Mouse (Mus musculus) ZHBTc4 (cell line): ENCODE measurements around the gene Tmem206.

Source experiments
- DNase-seq: peaks from one replicate; pipeline ENCODE4 v3.0.0-alpha.2; 2011; ENCODE audit warnings: low read depth, low spot score

Gene Tmem206

GRCm38 (mm10) chr1:191325726-191326232 lies at the start of gene Tmem206:
Gene Tmem206, plus strand, starts transcription at chr1:191325912.
- peak; percentile 98 for DNase-seq

DNA sequence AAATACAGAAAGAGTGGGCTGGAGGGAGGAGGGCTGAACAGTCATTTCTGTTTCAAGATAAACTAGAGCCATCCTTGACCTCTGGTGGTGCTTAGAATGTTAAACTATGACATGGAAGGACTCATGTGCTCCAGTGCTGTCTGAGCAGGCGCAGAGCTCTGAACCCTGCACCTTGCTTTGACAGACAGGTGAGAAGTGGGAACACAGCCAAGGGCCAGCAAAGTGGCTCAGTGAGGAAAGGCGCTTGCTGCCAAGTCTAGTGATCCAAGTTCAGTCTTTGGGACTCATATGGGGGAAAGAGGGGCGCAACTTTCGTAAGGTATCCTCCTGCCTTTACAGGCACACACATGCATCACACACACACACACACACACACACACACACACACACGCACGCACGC lies 49.5 kb upstream of the Tmem206 start:
- no peak for DNase-seq

DNA sequence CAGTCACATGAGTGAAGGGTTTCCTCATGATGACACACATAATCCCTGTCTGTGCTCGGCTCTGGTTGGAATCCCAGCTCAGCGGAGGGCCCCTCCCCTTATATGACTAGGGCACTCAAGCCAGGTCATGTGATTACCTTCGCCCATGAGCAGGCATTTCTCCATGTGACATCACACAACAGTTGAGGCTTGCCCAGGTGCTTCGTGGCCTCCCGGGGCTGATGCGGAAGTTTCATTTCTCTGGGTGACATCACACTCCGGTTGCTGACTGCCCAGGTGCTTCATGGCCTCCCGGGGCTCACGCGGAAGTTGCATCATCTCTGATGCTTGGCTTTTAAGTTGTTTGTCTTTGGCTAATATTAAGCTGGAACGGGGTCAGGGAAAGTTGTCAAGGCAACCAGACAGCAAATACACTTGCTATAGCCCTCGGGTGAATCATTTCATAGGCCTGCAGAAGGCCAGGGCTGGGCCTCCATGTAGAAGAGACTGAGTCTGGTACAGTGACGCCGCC lies 48.1 kb upstream of the Tmem206 start:
- no peak for DNase-seq

DNA sequence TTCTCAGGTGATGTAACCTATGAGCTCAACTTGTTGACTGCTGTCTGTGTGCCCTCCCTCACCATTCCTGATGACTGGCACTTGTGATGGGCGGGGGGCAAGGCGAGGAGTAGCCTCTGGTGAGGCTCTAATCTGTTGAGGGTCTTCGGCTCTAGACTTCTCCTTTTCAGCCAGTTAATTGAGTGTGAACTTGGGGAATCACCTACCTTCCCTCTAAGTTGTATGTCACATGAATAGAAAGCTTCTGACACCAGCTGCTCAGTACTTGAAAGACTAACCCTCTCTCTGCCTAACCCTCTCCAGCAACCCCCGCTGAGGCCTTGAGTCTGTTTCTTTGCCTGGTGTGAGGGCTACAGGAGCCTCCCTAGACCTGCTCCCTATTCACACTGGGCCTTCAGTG lies 47.4 kb upstream of the Tmem206 start:
- no peak for DNase-seq

- no peak for DNase-seq
These were observed 44.5 kb upstream of the Tmem206 start for GRCm38 (mm10) chr1:191281171-191281570.

- DNase-seq: no peak
These were observed 43.4 kb upstream of the Tmem206 start for GRCm38 (mm10) chr1:191282319-191282718.

DNA sequence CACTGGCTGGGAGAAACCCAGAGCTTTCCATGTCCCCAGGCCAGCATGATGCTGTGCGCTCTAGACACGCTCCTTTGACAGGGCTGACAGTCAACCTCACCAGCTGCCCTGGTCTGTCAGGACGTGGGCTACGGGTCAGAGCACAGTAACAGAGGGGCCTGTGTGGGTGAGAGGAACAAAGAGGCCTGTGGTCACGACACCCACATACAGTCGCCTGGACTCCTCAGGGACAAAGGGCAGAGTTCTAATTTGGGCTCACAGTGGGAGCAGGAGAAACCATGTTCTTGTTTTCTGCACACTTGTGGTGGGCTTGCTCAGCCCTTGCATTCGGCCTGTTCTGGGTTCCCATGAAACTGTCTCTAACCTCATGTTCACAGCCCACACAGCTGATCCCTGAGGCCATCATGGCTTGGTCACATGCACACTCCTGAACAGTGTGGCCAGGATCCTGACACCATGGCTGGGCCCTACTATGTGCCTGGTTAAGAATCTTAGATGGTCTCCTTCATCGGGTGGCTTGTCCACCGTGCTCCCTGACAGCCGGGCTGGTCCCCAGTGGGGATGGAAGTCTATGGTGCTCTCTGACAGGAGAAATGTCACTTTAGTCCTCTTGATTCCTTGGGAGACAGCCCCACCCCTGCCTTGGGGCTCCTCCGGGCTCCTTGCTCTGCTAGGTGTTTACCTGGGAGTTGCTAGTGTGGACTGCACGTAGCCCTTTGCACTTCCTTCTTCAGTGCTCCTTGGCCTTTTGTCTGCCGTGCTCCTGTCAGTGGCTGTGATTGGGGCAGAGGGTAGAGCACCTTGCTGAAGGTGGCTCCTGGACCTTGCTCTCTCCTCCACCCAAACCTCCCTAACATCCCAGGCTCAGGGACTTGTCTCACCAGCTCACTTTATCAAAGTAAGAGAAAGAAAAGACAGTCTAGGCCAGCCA lies 42.3 kb upstream of the Tmem206 start:
- DNase-seq: no peak

DNA sequence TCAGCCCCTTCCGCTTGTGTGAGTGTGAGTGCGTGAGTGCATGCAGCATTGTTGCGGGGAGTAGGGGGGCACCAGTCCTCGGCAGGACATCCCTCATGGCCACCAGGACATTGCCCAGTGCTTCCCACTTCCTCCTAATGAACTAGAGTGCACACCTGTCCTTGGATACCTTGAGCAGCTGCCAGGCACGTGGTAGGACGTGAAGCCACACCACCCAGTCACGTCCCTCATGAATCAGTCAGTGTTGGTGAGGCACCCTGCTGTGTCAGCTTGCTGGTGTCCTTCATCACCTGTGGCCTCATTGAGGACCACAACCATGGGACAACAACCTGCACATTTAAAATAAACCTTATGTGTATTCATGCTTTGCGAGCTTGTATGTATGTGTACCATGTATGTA lies 41.2 kb upstream of the Tmem206 start:
- DNase-seq: no peak

GRCm38 (mm10) chr1:191288762-191289161 lies 37.0 kb upstream of the Tmem206 start:
- peak; percentile 93 for DNase-seq

- no peak for DNase-seq
These were observed 33.4 kb upstream of the Tmem206 start for GRCm38 (mm10) chr1:191292348-191292747.

- no peak for DNase-seq
These were observed 32.7 kb upstream of the Tmem206 start for GRCm38 (mm10) chr1:191293051-191293450.

DNA sequence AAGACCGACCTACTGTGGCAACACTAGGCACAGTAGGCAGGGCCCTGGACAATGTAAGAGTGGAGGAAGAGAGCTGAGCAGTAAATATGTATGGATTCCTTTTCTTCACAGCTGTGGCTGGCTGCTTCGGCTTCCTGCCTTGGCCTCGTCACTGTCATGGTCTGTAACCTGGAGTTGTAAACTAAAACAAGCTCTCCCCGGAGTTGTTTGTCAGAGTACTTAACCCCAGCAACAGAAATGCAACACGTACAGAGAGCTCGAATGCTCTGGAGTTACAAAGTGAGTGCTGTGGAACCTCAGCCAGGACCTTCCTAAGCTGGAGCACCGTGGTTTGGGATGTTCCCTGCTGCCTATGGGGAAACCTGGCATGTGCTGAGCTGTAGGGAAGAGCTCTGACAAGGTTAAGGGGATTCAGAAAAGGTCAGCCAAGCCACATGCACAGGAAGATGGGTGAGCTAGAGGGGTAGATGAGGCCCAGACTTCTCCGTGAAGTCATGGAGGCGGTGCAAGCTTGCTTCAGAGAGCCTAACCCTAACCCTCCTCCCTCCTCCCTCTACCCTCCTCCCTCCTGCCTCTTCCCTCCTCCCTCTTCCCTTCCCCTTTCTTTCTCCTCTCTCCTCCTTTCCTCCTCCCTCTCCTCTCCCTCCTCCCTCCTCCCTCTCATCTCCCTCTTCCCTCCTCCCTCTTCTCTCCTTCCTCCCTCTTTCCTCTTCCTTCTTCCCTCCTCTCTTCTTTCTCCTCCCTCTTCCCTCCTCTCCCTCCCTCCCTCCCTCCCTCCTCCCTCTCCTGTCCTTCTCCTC lies 31.5 kb upstream of the Tmem206 start:
- no peak for DNase-seq

- no peak for DNase-seq
These were observed 29.9 kb upstream of the Tmem206 start for GRCm38 (mm10) chr1:191295784-191296183.

- DNase-seq: no peak
These were observed 29.3 kb upstream of the Tmem206 start for GRCm38 (mm10) chr1:191296445-191296844.

DNA sequence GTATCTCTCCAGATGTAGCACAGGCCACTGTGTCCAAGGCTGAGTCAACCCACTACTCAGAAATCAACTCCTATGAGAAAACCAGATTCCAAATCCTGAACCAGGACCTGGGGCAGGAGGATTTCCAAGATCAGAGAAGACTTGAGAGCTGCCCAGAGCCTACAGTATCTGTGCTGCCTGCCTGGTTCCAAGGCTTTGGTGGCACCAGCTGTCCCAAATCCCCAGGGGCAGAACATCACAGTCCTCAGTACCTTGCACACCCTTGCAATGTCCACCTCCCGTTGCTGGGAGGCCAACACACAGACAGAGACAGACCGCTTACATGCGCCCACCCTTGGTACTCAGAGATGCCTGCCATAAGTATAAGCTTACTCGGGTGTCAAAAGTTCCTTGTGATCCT lies 27.4 kb upstream of the Tmem206 start:
- DNase-seq: no peak

GRCm38 (mm10) chr1:191299215-191299942 lies 26.3 kb upstream of the Tmem206 start:
- DNase-seq: peak; percentile 57

DNA sequence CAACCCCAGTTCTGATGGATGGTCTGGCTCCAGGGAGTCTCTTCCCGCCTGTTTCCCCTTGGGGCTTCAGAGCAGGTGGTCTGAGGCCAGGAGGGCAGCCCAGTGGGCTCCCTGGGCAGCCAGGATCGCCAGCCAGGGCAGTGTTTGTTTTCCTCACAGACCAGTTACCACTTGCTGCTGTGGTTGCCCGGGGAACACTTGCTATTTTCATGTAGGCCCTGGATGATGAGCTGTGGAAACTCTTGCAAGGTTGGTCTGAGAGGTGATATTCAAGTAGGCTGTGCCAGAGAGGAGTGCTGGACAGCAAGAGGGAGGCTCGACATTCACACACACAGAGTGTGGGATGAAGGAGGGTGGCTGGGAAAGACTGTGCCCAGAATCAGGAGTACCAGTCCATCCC lies 23.8 kb upstream of the Tmem206 start:
- DNase-seq: no peak

GRCm38 (mm10) chr1:191303736-191304135 lies 22.0 kb upstream of the Tmem206 start:
- no peak for DNase-seq

- DNase-seq: no peak
These were observed 21.5 kb upstream of the Tmem206 start for GRCm38 (mm10) chr1:191304216-191304615.

DNA sequence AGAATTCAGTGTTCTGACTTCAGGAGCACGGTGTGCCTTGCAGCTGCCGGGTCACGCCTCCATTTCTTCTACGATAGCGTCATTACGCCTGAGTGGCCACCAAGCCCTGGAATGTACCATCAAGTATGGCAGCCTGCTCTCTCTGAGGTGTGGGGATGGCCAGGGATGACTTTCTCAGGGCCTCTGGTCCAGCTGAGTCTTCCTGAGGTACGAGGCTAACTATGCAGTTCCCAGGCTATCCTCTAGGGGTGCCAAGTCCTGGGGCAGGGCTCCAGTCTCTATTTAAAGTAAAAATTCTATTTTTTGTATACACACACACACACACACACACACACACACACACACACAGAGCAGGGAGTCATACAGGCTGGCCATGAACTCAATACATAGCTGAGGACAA lies 20.1 kb upstream of the Tmem206 start:
- peak; percentile 39 for DNase-seq

DNA sequence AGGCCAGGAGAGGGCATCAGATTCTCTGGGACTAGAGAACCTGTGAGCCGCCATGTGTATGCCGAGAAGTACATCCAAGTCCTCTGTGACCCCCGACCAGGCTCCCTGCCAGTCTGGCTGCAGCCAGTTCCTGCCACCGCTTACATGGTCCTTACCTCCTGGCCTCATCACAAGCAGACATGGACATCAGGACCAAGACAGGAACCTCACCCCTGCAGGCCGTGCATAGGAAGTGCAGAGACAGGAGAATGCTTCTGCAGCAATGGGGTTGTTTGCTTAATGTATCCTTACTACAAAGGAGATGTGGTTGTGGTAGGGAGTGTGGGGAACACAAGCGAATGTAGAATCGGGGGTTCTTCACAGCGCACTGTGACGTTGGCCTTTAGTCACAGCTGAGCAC lies 19.4 kb upstream of the Tmem206 start:
- peak; percentile 50 for DNase-seq
